Mouse (Mus musculus) liver, adult 2 months (tissue): ENCODE results near the gene Lmo1.

Experiments
- CTCF ChIP-seq: fragments of 200-500 bp; IDR thresholded peaks from 2 replicates; pipeline ENCODE4 v1.5.1; 2011; ENCODE audit warnings: low read depth, low read length, control low read depth
- POLR2A ChIP-seq: fragments of 200-500 bp; IDR thresholded peaks from 2 replicates; pipeline ENCODE4 v1.6.1; 2011; ENCODE audit warnings: low read length, control low read depth; ENCODE audit not compliant: insufficient read depth; ENCODE audit errors: extremely low read depth

DNA sequence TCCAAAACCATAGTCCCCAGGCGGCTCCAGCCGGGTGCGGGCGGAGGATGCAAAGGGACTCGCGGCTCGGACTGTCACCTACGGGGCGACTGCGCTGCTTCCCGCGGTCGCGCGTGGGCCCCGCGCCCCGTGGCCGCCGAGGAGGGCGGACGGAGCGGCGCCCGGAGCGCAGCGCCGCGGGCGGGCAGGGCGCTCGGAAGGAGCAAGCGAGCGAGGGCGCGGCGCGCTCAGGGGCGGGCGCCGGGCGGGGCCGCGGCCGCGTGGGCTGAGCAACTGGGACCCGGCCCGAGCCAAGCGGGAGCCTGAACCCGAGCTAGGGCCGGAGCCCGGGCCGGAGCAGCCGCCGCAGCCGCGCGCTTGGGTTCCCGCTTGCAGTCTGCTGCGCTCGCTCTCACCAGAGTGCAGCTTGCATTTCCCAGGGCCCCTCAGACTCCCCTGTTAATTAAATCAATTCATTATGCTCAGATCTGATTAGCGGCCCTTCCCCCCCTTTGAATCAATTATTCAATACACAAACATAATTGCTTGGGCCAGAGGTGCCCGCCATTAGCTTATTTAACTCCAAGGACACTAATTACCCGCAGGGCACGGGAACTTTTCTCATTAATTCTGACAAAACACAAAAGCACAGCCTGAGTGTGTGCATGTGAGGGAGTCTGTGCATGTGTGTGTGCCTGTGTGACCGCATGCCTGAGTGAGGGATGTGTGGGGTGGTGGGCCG, at the start of gene Lmo1:
- TF ChIP-seq CTCF: no peak
- TF ChIP-seq POLR2A: no peak
